Mouse (Mus musculus): ENCODE data around the gene Adar. TPM values are rescaled to one million over a fixed set of nuclear protein-coding genes. Genes with fewer than 3 reads are reported as not detected.

The Adar gene
- total and polyA plus RNA-seq, 3 experiments: 16.0 to 49.8 (median 37.0) TPM

GRCm38 (mm10) chr3:89688694-89689581 is 25.9 kb upstream of the Adar start:
- peaks cover 5% of the 10 kb centered on the region; the same call in 1 of the 2 replicates for H3K27me3 ChIP-seq (ENCODE audit: insufficient read depth, low read length)
- H3K4me1 ChIP-seq (ENCODE audit: insufficient read depth, low read depth, low read length): no peaks in the 10 kb centered on the region
- ATAC-seq (ENCODE audit: extremely low read depth, insufficient number of reproducible peaks, low FRiP score, poor library complexity, severe bottlenecking): no peak
- no peaks in the 10 kb centered on the region for H3K9me3 ChIP-seq (replicated peaks)
- H3K36me3 ChIP-seq (replicated peaks): no peaks in the 10 kb centered on the region
- no peak for TF ChIP-seq GATA2 (IDR thresholded peaks at IDR 0.05; ENCODE audit: borderline replicate concordance, low read depth, low read length)
- TF ChIP-seq CTCF (IDR thresholded peaks at IDR 0.05; ENCODE audit: low read depth, low read length): peak; percentile 71
- no peak overlapping the region for H3K4me3 ChIP-seq (ENCODE audit: low read depth, low read length)
- DNase-seq (ENCODE audit: low spot score): peak; percentile 41

DNA sequence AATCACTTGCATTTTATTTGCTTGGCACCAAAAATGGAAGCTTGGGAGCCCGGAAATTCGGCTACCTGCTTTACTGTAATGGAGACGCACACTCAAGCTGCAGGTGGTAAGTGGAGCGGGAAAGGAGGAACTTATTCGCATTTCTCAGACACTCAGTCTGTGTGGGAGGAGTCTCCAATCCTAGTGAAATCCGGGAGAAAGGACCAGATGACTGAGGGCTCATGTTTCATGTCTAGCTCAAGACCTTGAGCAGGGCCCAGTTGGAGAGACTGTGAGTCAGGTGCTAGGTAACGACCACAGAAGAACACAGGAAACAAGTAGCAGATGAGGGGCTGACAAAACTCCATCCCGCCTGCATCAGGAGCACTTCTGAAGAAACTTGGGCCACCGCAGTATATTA is 23.0 kb upstream of the Adar start:
- no peaks in the 10 kb centered on the region for H3K36me3 ChIP-seq (replicated peaks)
- peaks cover 5% of the 10 kb centered on the region; the same call in 1 of the 2 replicates for H3K27me3 ChIP-seq (ENCODE audit: insufficient read depth, low read length)
- no peak overlapping the region for H3K4me3 ChIP-seq (ENCODE audit: low read depth, low read length)
- H3K9me3 ChIP-seq (replicated peaks): no peaks in the 10 kb centered on the region
- TF ChIP-seq TAL1 (conservative IDR thresholded peaks at IDR 0.05; ENCODE audit: low read depth, low read length) (no peak), CTCF (IDR thresholded peaks at IDR 0.05; ENCODE audit: low read depth, low read length) (no peak)
- ATAC-seq (ENCODE audit: extremely low read depth, insufficient number of reproducible peaks, low FRiP score, poor library complexity, severe bottlenecking): no peak
- DNase-seq (ENCODE audit: low spot score): no peak
- H3K4me1 ChIP-seq (ENCODE audit: insufficient read depth, low read depth, low read length): no peaks in the 10 kb centered on the region

DNA sequence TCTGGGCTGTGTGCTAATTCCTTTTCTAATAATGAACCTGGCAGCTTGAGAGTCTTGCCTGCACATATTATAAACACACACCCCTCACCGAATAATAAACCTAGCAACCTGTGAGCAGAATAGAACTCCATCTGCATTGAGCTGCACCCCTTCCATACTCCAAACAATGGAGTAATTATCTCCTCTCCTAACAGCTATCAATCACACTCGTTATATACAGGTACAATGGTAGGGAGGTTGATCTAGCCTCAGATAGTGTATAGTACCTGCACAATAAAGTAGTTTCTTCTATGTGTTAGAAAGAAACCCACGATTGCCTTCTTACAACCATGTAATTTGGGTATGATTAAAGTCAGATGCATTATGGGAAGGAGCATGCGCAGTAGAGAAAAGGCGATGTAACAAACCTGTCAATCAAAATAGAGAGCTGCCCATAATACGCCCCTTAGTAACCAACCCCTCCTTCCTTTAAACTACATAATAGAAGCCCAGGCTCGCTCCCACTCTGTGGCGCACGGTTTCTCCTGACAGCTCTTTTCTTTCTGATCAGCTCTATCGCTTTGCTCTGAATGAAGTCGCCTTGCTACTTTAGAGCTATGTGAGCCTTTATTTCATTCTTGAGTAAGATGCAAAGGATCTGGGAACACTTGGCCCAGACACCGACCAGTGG is 18.5 kb upstream of the Adar start:
- H3K4me3 ChIP-seq (ENCODE audit: low read depth, low read length): no peak overlapping the region
- H3K9me3 ChIP-seq (replicated peaks): no peaks in the 10 kb centered on the region
- DNase-seq (ENCODE audit: low spot score) (no peak), ATAC-seq (ENCODE audit: extremely low read depth, insufficient number of reproducible peaks, low FRiP score, poor library complexity, severe bottlenecking) (no peak)
- H3K27me3 ChIP-seq (ENCODE audit: insufficient read depth, low read length): peaks cover 4% of the 10 kb centered on the region; the same call in 1 of the 2 replicates
- H3K4me1 ChIP-seq (ENCODE audit: insufficient read depth, low read depth, low read length): no peaks in the 10 kb centered on the region
- H3K36me3 ChIP-seq (replicated peaks): no peaks in the 10 kb centered on the region
- no peak for TF ChIP-seq POLR2AphosphoS5 (IDR thresholded peaks at IDR 0.05; ENCODE audit: insufficient replicate concordance, low read depth, low read length)

GRCm38 (mm10) chr3:89698958-89699357 is 15.9 kb upstream of the Adar start:
- H3K4me3 ChIP-seq (ENCODE audit: low read depth, low read length): no peak overlapping the region

DNA sequence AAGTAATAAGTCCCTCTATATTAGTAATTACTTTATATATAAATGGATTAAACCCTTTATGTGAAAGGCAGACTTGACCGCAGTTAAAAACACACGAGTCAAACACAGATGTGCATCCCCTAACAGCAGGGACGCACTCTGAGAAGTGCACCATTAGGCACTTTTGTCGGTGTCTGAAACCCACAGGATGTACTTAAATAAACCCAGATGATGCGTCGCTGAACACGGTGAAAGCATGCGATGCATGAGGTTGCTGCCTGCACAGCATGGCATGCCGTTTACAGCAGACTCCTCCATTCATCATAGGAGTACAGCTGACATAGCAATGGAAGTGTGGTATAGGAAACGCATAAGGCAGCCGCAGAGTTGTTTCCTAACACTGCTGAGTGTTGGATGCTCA is 14.4 kb upstream of the Adar start:
- H3K27me3 ChIP-seq (ENCODE audit: insufficient read depth, low read length): peaks cover 7% of the 10 kb centered on the region
- TF ChIP-seq POLR2AphosphoS5 (IDR thresholded peaks at IDR 0.05; ENCODE audit: insufficient replicate concordance, low read depth, low read length): no peak
- no peak for TF ChIP-seq CTCF (IDR thresholded peaks at IDR 0.05; ENCODE audit: low read depth, low read length)
- no peak for TF ChIP-seq GATA1 (IDR thresholded peaks at IDR 0.05; ENCODE audit: borderline replicate concordance, low read length)
- no peak for TF ChIP-seq TAL1 (conservative IDR thresholded peaks at IDR 0.05; ENCODE audit: low read depth, low read length)
- no peak for TF ChIP-seq GATA2 (IDR thresholded peaks at IDR 0.05; ENCODE audit: borderline replicate concordance, low read depth, low read length)
- H3K4me3 ChIP-seq (ENCODE audit: low read depth, low read length): no peak overlapping the region
- H3K9me3 ChIP-seq (replicated peaks): no peaks in the 10 kb centered on the region
- no peaks in the 10 kb centered on the region for H3K4me1 ChIP-seq (ENCODE audit: insufficient read depth, low read depth, low read length)
- no peak for ATAC-seq (ENCODE audit: extremely low read depth, insufficient number of reproducible peaks, low FRiP score, poor library complexity, severe bottlenecking)
- no peaks in the 10 kb centered on the region for H3K36me3 ChIP-seq (replicated peaks)
- DNase-seq (ENCODE audit: low spot score): no peak

More at GRCm38 (mm10) chr3:89698958-89699357, 15.9 kb upstream of the Adar start:
- Histone ChIP-seq H3K9me3 (replicated peaks) (no peaks in the 10 kb centered on the region), H3K4me1 (ENCODE audit: insufficient read depth, low read depth, low read length) (no peaks in the 10 kb centered on the region), H3K27me3 (ENCODE audit: insufficient read depth, low read length) (peaks cover 4% of the 10 kb centered on the region; the same call in 1 of the 2 replicates), H3K36me3 (replicated peaks) (no peaks in the 10 kb centered on the region)
- TF ChIP-seq POLR2AphosphoS5 (IDR thresholded peaks at IDR 0.05; ENCODE audit: insufficient replicate concordance, low read depth, low read length) (no peak), CTCF (IDR thresholded peaks at IDR 0.05; ENCODE audit: low read depth, low read length) (no peak), GATA1 (IDR thresholded peaks at IDR 0.05; ENCODE audit: borderline replicate concordance, low read length) (no peak), TAL1 (conservative IDR thresholded peaks at IDR 0.05; ENCODE audit: low read depth, low read length) (no peak), GATA2 (IDR thresholded peaks at IDR 0.05; ENCODE audit: borderline replicate concordance, low read depth, low read length) (no peak)
- ATAC-seq (ENCODE audit: extremely low read depth, insufficient number of reproducible peaks, low FRiP score, poor library complexity, severe bottlenecking): no peak
- no peak for DNase-seq (ENCODE audit: low spot score)

DNA sequence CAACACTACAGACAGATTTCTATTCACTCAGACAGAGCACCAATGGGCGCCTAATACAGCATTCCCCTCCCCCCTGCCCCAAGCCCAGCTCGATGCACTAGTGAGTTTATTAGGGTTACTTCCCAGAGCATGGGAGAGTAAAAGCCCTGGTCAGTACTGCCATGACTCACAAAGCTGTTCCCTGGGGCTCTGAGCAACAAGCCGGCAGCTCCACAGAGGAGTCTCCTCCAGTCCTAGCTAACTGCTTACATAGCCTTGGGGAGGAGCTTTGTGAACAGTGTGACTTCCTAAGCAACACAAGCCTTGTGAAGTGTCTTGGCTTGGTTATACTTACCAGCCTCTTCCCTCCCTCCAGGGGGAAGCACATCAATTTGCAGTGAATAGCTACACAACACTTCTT is 11.2 kb upstream of the Adar start:
- no peaks in the 10 kb centered on the region for H3K36me3 ChIP-seq (replicated peaks)
- H3K4me1 ChIP-seq (ENCODE audit: insufficient read depth, low read depth, low read length): no peaks in the 10 kb centered on the region

More for the DNA sequence above, 11.2 kb upstream of the Adar start:
- no peak for DNase-seq (ENCODE audit: low spot score)
- ATAC-seq (ENCODE audit: extremely low read depth, insufficient number of reproducible peaks, low FRiP score, poor library complexity, severe bottlenecking): no peak
- H3K9me3 ChIP-seq (replicated peaks): no peaks in the 10 kb centered on the region
- TF ChIP-seq CTCF (IDR thresholded peaks at IDR 0.05; ENCODE audit: low read depth, low read length) (no peak), GATA2 (IDR thresholded peaks at IDR 0.05; ENCODE audit: borderline replicate concordance, low read depth, low read length) (no peak), POLR2AphosphoS5 (IDR thresholded peaks at IDR 0.05; ENCODE audit: insufficient replicate concordance, low read depth, low read length) (no peak), GATA1 (IDR thresholded peaks at IDR 0.05; ENCODE audit: borderline replicate concordance, low read length) (no peak), TAL1 (conservative IDR thresholded peaks at IDR 0.05; ENCODE audit: low read depth, low read length) (no peak)
- H3K27me3 ChIP-seq (ENCODE audit: insufficient read depth, low read length): peaks cover 11% of the 10 kb centered on the region
- no peak overlapping the region for H3K4me3 ChIP-seq (ENCODE audit: low read depth, low read length)

Data from G1E (cell line).